Mouse (Mus musculus): ENCODE measurements at regions not wholly inside any gene's neighbourhood (a gene's known extent, or its start where the extent isn't known, plus 50 kb on each side); places are given as distances from the start of the nearest gene placed in this dataset.

DNA sequence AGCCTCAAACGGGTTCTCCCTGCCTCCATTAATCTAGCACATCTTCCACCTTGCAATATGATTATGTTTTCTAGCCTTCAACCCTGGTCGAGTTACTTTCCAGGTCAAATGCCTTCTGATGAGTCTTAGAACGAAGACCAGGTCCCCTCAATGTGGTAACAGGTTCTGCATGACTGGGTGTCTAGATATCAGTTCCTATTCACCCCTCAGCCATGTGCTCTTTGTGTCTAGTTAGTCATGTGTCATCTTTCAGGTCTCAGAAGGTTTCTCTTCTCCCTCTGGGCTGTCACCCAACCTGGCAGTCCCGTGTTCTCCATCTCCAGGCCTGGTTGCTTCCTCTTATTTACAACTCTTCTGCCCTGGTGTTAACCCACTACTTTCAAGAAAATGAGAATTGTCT, 356.7 kb downstream of the Rps24 start:
- no peak for TF ChIP-seq CHD1 (IDR thresholded peaks at IDR 0.05; ENCODE audit: low read depth, low read length)
- DNase-seq (ENCODE audit: low read depth, low spot score) = no peak

GRCm38 (mm10) chr14:24850491-24850890, 363.6 kb downstream of the Rps24 start:
- H3K4me3 ChIP-seq (ENCODE audit: control insufficient read depth in 1 of 2, insufficient read depth in 1 of 2, low read depth in 2 of 2, low read length in 2 of 2) = no peak overlapping the region
- no peak for DNase-seq (ENCODE audit: low read depth, low spot score)
- H3K36me3 ChIP-seq (ENCODE audit: control insufficient read depth in 1 of 2, insufficient read depth in 2 of 2, low read length in 2 of 2) = no peaks in the 10 kb centered on the region
- no peak overlapping the region for H3K27ac ChIP-seq (ENCODE audit: control insufficient read depth, low read depth, low read length)
- no peak for TF ChIP-seq RAD21 (IDR thresholded peaks at IDR 0.05; ENCODE audit: low read depth, low read length)
- no peak for TF ChIP-seq NRF1 (IDR thresholded peaks at IDR 0.05; ENCODE audit: insufficient read depth, low read depth, low read length, poor library complexity, severe bottlenecking)
- TF ChIP-seq RCOR1 (IDR thresholded peaks at IDR 0.05; ENCODE audit: low read depth, low read length) = no peak
- no peak for TF ChIP-seq TAL1 (IDR thresholded peaks at IDR 0.05; ENCODE audit: low read length)
- no peak for TF ChIP-seq MAFK (IDR thresholded peaks at IDR 0.05; ENCODE audit: borderline replicate concordance, low read depth, low read length)
- TF ChIP-seq MYB (IDR thresholded peaks at IDR 0.05; ENCODE audit: low read depth, low read length) = no peak
- TF ChIP-seq GABPA (IDR thresholded peaks at IDR 0.05; ENCODE audit: low read depth, low read length) = no peak
- TF ChIP-seq ELF1 (IDR thresholded peaks at IDR 0.05; ENCODE audit: low read depth, low read length) = no peak
- no peak for TF ChIP-seq E2F4 (IDR thresholded peaks at IDR 0.05; ENCODE audit: borderline replicate concordance, low read depth, low read length)
- no peak for TF ChIP-seq POLR2AphosphoS5 (IDR thresholded peaks at IDR 0.05; ENCODE audit: borderline replicate concordance, low read depth, low read length)
- no peak for TF ChIP-seq NELFE (IDR thresholded peaks at IDR 0.05; ENCODE audit: low read depth, low read length)
- no peaks in the 10 kb centered on the region for H3K27me3 ChIP-seq (ENCODE audit: control insufficient read depth in 1 of 2, insufficient read depth in 2 of 2, low read length in 2 of 2)
- H3K9me3 ChIP-seq (replicated peaks; ENCODE audit: insufficient read depth, low read length) = no peaks in the 10 kb centered on the region
- H3K79me2 ChIP-seq (ENCODE audit: control insufficient read depth, insufficient read depth, low read length, poor library complexity) = no peaks in the 10 kb centered on the region
- no peak overlapping the region for H3K9ac ChIP-seq (ENCODE audit: control insufficient read depth, low read depth, low read length, poor library complexity, severe bottlenecking)
- H3K4me1 ChIP-seq (ENCODE audit: control insufficient read depth in 1 of 2, insufficient read depth in 2 of 2, low read length in 2 of 2) = no peaks in the 10 kb centered on the region

More for the DNA sequence above, 356.7 kb downstream of the Rps24 start:
- H3K4me1 ChIP-seq (ENCODE audit: control insufficient read depth in 1 of 2, insufficient read depth in 2 of 2, low read length in 2 of 2) = no peaks in the 10 kb centered on the region
- H3K9me3 ChIP-seq (replicated peaks; ENCODE audit: insufficient read depth, low read length) = no peaks in the 10 kb centered on the region
- H3K27me3 ChIP-seq (ENCODE audit: control insufficient read depth in 1 of 2, insufficient read depth in 2 of 2, low read length in 2 of 2) = no peaks in the 10 kb centered on the region
- no peaks in the 10 kb centered on the region for H3K79me2 ChIP-seq (ENCODE audit: control insufficient read depth, insufficient read depth, low read length, poor library complexity)
- H3K9ac ChIP-seq (ENCODE audit: control insufficient read depth, low read depth, low read length, poor library complexity, severe bottlenecking) = no peak overlapping the region
- H3K4me3 ChIP-seq (ENCODE audit: control insufficient read depth in 1 of 2, insufficient read depth in 1 of 2, low read depth in 2 of 2, low read length in 2 of 2) = no peak overlapping the region
- no peaks in the 10 kb centered on the region for H3K36me3 ChIP-seq (ENCODE audit: control insufficient read depth in 1 of 2, insufficient read depth in 2 of 2, low read length in 2 of 2)
- no peak overlapping the region for H3K27ac ChIP-seq (ENCODE audit: control insufficient read depth, low read depth, low read length)

DNA sequence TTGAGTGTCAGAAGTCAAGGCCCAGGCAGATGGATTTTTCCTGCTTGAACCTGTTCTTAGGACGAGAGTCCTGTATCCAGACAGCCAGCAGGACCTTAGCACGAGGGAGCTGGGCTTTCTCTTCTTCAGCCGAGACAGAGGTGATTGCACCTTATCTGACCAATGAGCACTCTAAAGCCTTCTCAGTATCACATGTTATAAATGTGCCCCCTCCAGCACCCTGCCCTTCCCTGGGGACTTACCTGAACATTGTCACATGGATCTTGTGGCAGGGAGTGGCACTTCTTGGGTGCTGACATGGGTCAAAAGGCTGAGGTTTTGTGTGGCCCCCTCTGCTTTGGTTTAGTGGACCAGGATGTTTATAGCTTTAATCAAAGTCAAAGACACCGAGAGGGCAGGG, 367.5 kb downstream of the Rps24 start:
- Histone ChIP-seq H3K27ac (ENCODE audit: control insufficient read depth, low read depth, low read length) (no peak overlapping the region), H3K4me1 (ENCODE audit: control insufficient read depth in 1 of 2, insufficient read depth in 2 of 2, low read length in 2 of 2) (no peaks in the 10 kb centered on the region)

More for the DNA sequence above, 367.5 kb downstream of the Rps24 start:
- DNase-seq (ENCODE audit: low read depth, low spot score) = no peak
- TF ChIP-seq TBP (IDR thresholded peaks at IDR 0.05; ENCODE audit: low read depth, low read length) (no peak), KAT2A (conservative IDR thresholded peaks at IDR 0.05; ENCODE audit: low read depth, low read length) (no peak), POLR2AphosphoS2 (IDR thresholded peaks at IDR 0.05; ENCODE audit: low read length) (no peak), HCFC1 (IDR thresholded peaks at IDR 0.05; ENCODE audit: low read depth, low read length) (no peak), NELFE (IDR thresholded peaks at IDR 0.05; ENCODE audit: low read depth, low read length) (no peak), RAD21 (IDR thresholded peaks at IDR 0.05; ENCODE audit: low read depth, low read length) (no peak), ZNF384 (IDR thresholded peaks at IDR 0.05; ENCODE audit: low read depth, low read length) (no peak), NRF1 (IDR thresholded peaks at IDR 0.05; ENCODE audit: insufficient read depth, low read depth, low read length, poor library complexity, severe bottlenecking) (no peak), TAL1 (IDR thresholded peaks at IDR 0.05; ENCODE audit: low read length) (no peak), BHLHE40 (IDR thresholded peaks at IDR 0.05; ENCODE audit: borderline replicate concordance, low read depth, low read length) (no peak), MYB (IDR thresholded peaks at IDR 0.05; ENCODE audit: low read depth, low read length) (no peak), RCOR1 (IDR thresholded peaks at IDR 0.05; ENCODE audit: low read depth, low read length) (no peak), CHD1 (IDR thresholded peaks at IDR 0.05; ENCODE audit: low read depth, low read length) (no peak)
- no peak overlapping the region for H3K4me3 ChIP-seq (ENCODE audit: control insufficient read depth in 1 of 2, insufficient read depth in 1 of 2, low read depth in 2 of 2, low read length in 2 of 2)
- H3K27me3 ChIP-seq (ENCODE audit: control insufficient read depth in 1 of 2, insufficient read depth in 2 of 2, low read length in 2 of 2) = no peaks in the 10 kb centered on the region
- no peaks in the 10 kb centered on the region for H3K36me3 ChIP-seq (ENCODE audit: control insufficient read depth in 1 of 2, insufficient read depth in 2 of 2, low read length in 2 of 2)
- H3K79me2 ChIP-seq (ENCODE audit: control insufficient read depth, insufficient read depth, low read length, poor library complexity) = no peaks in the 10 kb centered on the region
- H3K9me3 ChIP-seq (replicated peaks; ENCODE audit: insufficient read depth, low read length) = no peaks in the 10 kb centered on the region
- H3K9ac ChIP-seq (ENCODE audit: control insufficient read depth, low read depth, low read length, poor library complexity, severe bottlenecking) = no peak overlapping the region
